ENCODE assay signal across 9 mouse cellular contexts in the genomic region with DNA sequence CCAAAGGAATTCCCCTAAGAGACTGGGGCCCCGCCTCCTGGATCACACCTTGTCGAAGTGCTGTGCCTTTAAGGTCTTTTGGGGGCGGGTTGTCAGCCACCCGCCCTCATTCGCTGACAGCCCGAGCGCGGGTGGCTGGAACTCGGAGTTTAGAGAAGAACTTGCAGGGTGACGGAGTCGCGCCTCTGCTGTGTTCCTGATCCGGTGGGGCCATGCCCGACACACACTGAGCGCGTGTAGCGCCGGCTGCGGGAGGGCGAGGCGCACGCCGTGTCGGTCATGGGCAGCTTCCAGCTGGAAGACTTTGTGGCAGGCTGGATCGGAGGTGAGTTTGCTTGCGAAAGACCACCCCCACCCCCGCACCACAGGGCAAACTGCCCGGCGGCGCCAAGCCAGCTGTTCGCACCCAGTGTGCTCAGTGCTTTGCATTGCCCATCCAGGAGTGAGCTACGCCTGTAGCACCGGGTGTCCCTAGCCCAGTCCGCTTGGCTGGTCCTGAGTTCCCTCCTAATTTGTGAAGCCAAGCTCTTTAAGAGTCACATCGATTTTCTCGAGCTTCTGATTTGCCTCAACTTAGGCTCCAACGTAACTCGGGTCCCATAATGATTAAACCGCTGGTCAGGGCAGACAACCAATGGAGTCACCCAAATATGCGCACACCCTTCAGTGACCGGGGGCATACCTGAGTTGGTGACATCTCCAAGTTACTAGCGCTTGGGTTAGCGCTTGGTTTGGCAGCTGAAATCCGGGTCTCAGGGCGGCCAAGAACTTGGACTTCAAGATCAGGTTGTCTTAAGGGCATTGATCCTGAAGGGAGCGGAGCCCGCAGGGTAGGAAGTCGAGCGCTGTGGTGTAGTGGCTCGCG. TPM values are rescaled to one million over a fixed set of nuclear protein-coding genes. Genes with fewer than 3 reads are reported as not detected.
DNase-seq lines count a peak whose midpoint lies in the region; ATAC-seq and TF ChIP-seq lines count a peak whose summit lies in the region.
"Had no signal": no experiment of that assay in that cellular context is flagged by ENCODE, and none has a peak within 500 bp of the region (broad histone marks: within the 10 kb centered on the region; RNA-seq: fewer than 3 reads in every experiment).

A gene (plus strand): TSS at position 145 of the 865 bp plus-strand sequence.

- peak within 1 kb of the TSS; percentile 29; the same call in 1 of the 2 replicates for H3K9ac ChIP-seq in embryonic facial prominence, embryonic 12.5 days
- peak within 1 kb of the TSS; percentile 1; the same call in 1 of the 2 replicates for H3K9ac ChIP-seq in limb, embryonic 11.5 days (ENCODE audit: low read length)
- H3K9ac ChIP-seq in midbrain, embryonic 11.5 days (ENCODE audit: low read length), result no peak within 1 kb of the TSS

- H3K27me3 ChIP-seq in embryonic facial prominence, embryonic 12.5 days, result peaks cover 62% of the 10 kb centered on the region
- peaks cover 72% of the 10 kb centered on the region for H3K27me3 ChIP-seq in hindbrain, embryonic 10.5 days (ENCODE audit: insufficient read depth, poor library complexity, severe bottlenecking)
- H3K27me3 ChIP-seq in limb, embryonic 11.5 days (ENCODE audit: control insufficient read depth, insufficient read depth, low read length), result peaks cover 50% of the 10 kb centered on the region
- H3K27me3 ChIP-seq in midbrain, embryonic 11.5 days (ENCODE audit: control insufficient read depth, insufficient read depth, low read length), result peaks cover 38% of the 10 kb centered on the region

- H3K27ac ChIP-seq in layer of hippocampus, adult 2 months, result no peak within 1 kb of the TSS
- H3K27ac ChIP-seq in embryonic facial prominence, embryonic 12.5 days, result no peak within 1 kb of the TSS
- H3K27ac ChIP-seq in hindbrain, embryonic 10.5 days, result 0 out of 2 replicates have a peak within 1 kb of the TSS, but pooled peaks have one; percentile 2
- no peak within 1 kb of the TSS for H3K27ac ChIP-seq in limb, embryonic 11.5 days (replicated peaks; ENCODE audit: low read depth, low read length)
- H3K27ac ChIP-seq in midbrain, embryonic 11.5 days (ENCODE audit: low read depth, low read length), result no peak within 1 kb of the TSS

- 4% methylated on average over 51 of the region's 51 CpGs for WGBS in embryonic facial prominence, embryonic 12.5 days
- 4% methylated on average over 51 of the region's 51 CpGs for WGBS in hindbrain, embryonic 10.5 days
- WGBS in limb, embryonic 11.5 days, result 3% methylated on average over 51 of the region's 51 CpGs
- WGBS in midbrain, embryonic 11.5 days, result 5% methylated on average over 51 of the region's 51 CpGs

- ATAC-seq in embryonic facial prominence, embryonic 12.5 days (ENCODE audit: insufficient number of reproducible peaks, insufficient read depth, low FRiP score, low TSS enrichment), result no peak
- ATAC-seq in limb, embryonic 11.5 days (ENCODE audit: insufficient number of reproducible peaks, low FRiP score, low TSS enrichment, low read depth), result 0 out of 2 replicates have a peak, but pooled peaks have one; percentile 17
- ATAC-seq in midbrain, embryonic 11.5 days (ENCODE audit: low FRiP score), result no peak

- TF ChIP-seq CTCF in layer of hippocampus, adult 2 months (conservative IDR thresholded peaks at IDR 0.05), result no peak

- peak within 1 kb of the TSS; percentile 37 for H3K4me3 ChIP-seq in layer of hippocampus, adult 2 months
- peak within 1 kb of the TSS; percentile 40 for H3K4me3 ChIP-seq in embryonic facial prominence, embryonic 12.5 days
- H3K4me3 ChIP-seq in hindbrain, embryonic 10.5 days, result peak within 1 kb of the TSS; percentile 44
- H3K4me3 ChIP-seq in limb, embryonic 11.5 days (ENCODE audit: low read depth, low read length), result peak within 1 kb of the TSS; percentile 27
- H3K4me3 ChIP-seq in midbrain, embryonic 11.5 days (ENCODE audit: low read depth, low read length), result peak within 1 kb of the TSS; percentile 25

- H3K4me1 ChIP-seq in embryonic facial prominence, embryonic 12.5 days, result peaks cover 21% of the 10 kb centered on the region; the same call in 1 of the 2 replicates
- H3K4me1 ChIP-seq in hindbrain, embryonic 10.5 days (replicated peaks), result peaks cover 28% of the 10 kb centered on the region
- H3K4me1 ChIP-seq in limb, embryonic 11.5 days (ENCODE audit: control insufficient read depth, insufficient read depth, low read length), result 0 out of 2 replicates have a peak, but pooled peaks cover 8% of the 10 kb centered on the region
- H3K4me1 ChIP-seq in midbrain, embryonic 11.5 days (ENCODE audit: control insufficient read depth, insufficient read depth, low read length), result peaks cover 7% of the 10 kb centered on the region; the same call in 1 of the 2 replicates

- no peaks in the 10 kb centered on the region for H3K36me3 ChIP-seq in embryonic facial prominence, embryonic 12.5 days
- no peaks in the 10 kb centered on the region for H3K36me3 ChIP-seq in hindbrain, embryonic 10.5 days
- H3K36me3 ChIP-seq in limb, embryonic 11.5 days (ENCODE audit: control insufficient read depth, insufficient read depth, low read length), result no peaks in the 10 kb centered on the region
- H3K36me3 ChIP-seq in midbrain, embryonic 11.5 days (ENCODE audit: control insufficient read depth, insufficient read depth, low read length), result no peaks in the 10 kb centered on the region

- DNase-seq in layer of hippocampus, adult 2 months (ENCODE audit: low spot score in 2 of 2), result no peak
- DNase-seq in layer of hippocampus, postnatal 10 days (ENCODE audit: low spot score in 2 of 2), result no peak
- peak; percentile 43 for DNase-seq in hindbrain, embryonic 10.5 days (ENCODE audit: low spot score)
- DNase-seq in limb, embryonic 11.5 days (ENCODE audit: low spot score), result peak; percentile 64
- DNase-seq in midbrain, embryonic 11.5 days (ENCODE audit: low spot score, missing footprints), result peak; percentile 91
- DNase-seq in left cerebral cortex, adult 11 months (ENCODE audit: low spot score), result no peak
- DNase-seq in layer of hippocampus, adult 8-10 months (ENCODE audit: low spot score in 2 of 2), result no peak

- H3K4me2 ChIP-seq in embryonic facial prominence, embryonic 12.5 days (replicated peaks), result peak within 1 kb of the TSS; percentile 65
- H3K4me2 ChIP-seq in limb, embryonic 11.5 days (ENCODE audit: low read depth, severe bottlenecking), result peak within 1 kb of the TSS; percentile 78
- H3K4me2 ChIP-seq in midbrain, embryonic 11.5 days, result peak within 1 kb of the TSS; percentile 44

- 0 out of 2 replicates have a peak, but pooled peaks cover 4% of the 10 kb centered on the region for H3K9me3 ChIP-seq in embryonic facial prominence, embryonic 12.5 days
- no peaks in the 10 kb centered on the region for H3K9me3 ChIP-seq in hindbrain, embryonic 10.5 days
- H3K9me3 ChIP-seq in limb, embryonic 11.5 days (ENCODE audit: control insufficient read depth, low read length), result no peaks in the 10 kb centered on the region
- H3K9me3 ChIP-seq in midbrain, embryonic 11.5 days (ENCODE audit: control insufficient read depth, low read length), result no peaks in the 10 kb centered on the region

RNA-seq across cellular contexts. Expression of the gene that starts here (rescaled TPM):
- not detected for total RNA-seq in layer of hippocampus, adult 2 months (2021)
- not detected for total RNA-seq in layer of hippocampus, postnatal 10 days (2021)
- 0.05 and 0.19 TPM in 2 replicates for polyA plus RNA-seq in embryonic facial prominence, embryonic 12.5 days (2016; fragmentation: Nextera tagmentation; extraction: Ambion mirVana)
- polyA plus RNA-seq in hindbrain, embryonic 10.5 days (2016; fragmentation: Nextera tagmentation; extraction: Ambion mirVana), result 0.12 TPM in 1 of 2 replicates, not detected in the other
- polyA plus RNA-seq in limb, embryonic 11.5 days (2014; fragmentation: Nextera tagmentation; extraction: Ambion mirVana), result 0.07 TPM in 1 of 2 replicates, not detected in the other
- not detected in 2 replicates for polyA plus RNA-seq in midbrain, embryonic 11.5 days (2014; fragmentation: Nextera tagmentation; extraction: Ambion mirVana)
- total RNA-seq in layer of hippocampus, adult 8-10 months (2022), result under 1 TPM; 0.09 to 0.25 (median 0.16) TPM
- total RNA-seq: hematopoietic stem cell, adult 5-6 weeks had no signal

Comparison
In these comparisons a context has a peak if more than half of its experiments do, and no peak if none do; other contexts are left out.
1. Peak in DNase-seq, H3K4me3 ChIP-seq and H3K27ac ChIP-seq in hindbrain, embryonic 10.5 days; RNA of the gene not detected or under 1 TPM.
2. Peak in DNase-seq, ATAC-seq, H3K4me3 ChIP-seq, H3K9ac ChIP-seq and H3K4me2 ChIP-seq in limb, embryonic 11.5 days; RNA of the gene not detected or under 1 TPM.
3. Peak in DNase-seq, H3K4me3 ChIP-seq and H3K4me2 ChIP-seq in midbrain, embryonic 11.5 days; RNA of the gene not detected or under 1 TPM.